Mouse (Mus musculus): Measurements from ENCODE around the gene Zan. TPM values are rescaled to one million over a fixed set of nuclear protein-coding genes. Genes with fewer than 3 reads are reported as not detected.
"Not testable (repeated sequence)": the region's sequence is repeated elsewhere in the genome, so short reads cannot be mapped to it uniquely, and the experiment has no call there.

Gene Zan
- total RNA-seq, 2 experiments from 2014 or later = 0.03 TPM; not detected in 1

DNA sequence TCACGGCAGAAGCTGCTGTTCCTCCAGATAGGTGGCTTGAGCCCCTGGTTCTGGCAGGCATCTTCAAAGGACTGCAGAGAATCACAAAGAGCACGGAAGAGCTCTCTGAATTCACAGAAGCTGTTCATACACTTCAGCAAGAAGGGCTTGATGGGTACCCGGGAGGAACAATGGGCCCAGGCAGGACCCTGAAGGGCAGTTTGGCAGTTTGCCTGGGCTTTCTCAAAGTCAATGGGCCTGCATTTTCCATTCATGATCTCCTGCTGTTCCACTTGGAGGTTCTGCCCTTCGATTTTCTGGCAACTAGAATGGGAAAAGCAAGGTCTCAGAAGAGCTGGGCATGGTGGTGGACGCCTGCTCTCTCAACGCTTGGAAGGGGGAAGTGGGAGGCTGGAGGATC is 43.0 kb downstream of the Zan start:
- TF ChIP-seq CTCF (IDR thresholded peaks at IDR 0.05) = no peak
- no peak overlapping the region for H3K27ac ChIP-seq
- no peak for DNase-seq
- intact Hi-C loops (cut with DNase I) = no loop called here
- H3K4me3 ChIP-seq = no peak overlapping the region

DNA sequence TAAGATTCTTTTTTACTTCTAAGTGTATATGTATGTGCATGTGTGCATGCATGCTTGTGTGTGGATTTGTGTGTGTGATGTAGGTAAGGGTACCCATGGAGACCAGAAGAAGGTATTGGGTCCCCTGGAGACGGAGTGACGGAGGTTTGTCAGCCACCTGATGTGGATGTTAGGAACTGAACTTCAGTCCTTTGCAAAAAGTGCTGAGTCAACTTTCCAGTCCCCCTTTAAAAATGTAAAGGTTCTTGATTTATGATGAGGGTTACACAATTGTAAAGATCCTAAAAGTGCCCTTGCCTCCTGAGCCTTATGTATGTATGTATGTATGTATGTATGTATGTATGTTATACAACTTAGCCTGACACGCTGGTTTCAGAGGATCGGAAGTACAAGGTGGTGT is 46.5 kb downstream of the Zan start:
- intact Hi-C loops (cut with DNase I); H3K27ac ChIP-seq; DNase-seq; H3K4me3 ChIP-seq: not testable (repeated sequence)

DNA sequence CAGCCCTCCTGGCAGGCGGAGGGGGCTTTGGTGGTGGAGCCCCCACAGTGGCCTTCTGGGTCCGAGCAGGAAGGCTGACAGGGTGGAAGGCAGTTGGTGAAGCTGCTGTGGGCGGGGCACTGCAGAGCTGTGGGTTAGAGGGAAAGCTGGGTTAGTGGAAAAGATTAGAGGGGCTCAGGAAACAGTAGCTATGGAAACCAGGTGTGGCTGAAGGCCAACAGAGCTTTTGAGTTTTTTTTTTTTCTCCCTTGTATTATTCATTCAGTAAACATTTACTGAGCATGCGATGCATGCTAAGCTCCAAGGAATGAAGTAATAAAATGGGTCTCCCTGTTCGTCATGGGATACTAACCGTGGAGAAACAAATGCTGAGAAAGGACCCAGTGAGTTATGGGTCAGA is 51.2 kb downstream of the Zan start:
- no peak for DNase-seq
- Histone ChIP-seq H3K4me3 (no peak overlapping the region), H3K27ac (no peak overlapping the region)
- no peak for TF ChIP-seq CTCF (IDR thresholded peaks at IDR 0.05)
- intact Hi-C loops (cut with DNase I) = no loop called here

DNA sequence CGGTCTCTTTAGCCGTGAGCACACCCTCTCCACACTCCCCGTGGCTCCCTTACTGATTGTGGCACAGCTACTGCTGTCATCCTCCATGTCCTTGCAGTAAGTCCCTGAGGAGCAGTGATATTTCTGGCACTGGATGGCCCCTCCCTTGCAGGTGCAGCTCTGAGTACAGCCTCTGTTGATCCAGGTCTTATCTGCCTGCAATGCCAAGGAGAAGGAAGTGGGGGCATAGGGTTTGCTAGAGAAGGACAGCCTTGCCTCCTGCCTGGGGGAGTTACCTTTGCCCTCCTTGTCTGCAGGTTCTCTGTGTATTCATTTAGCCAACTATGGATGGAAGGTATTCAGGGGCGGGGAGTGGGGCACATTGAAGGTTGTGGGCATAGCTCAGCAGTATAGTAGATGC is 57.0 kb downstream of the Zan start:
- DNase-seq = no peak
- Histone ChIP-seq H3K27ac (no peak overlapping the region), H3K4me3 (no peak overlapping the region)
- no peak for TF ChIP-seq CTCF (IDR thresholded peaks at IDR 0.05)
- intact Hi-C loops (cut with DNase I) = no loop called here

DNA sequence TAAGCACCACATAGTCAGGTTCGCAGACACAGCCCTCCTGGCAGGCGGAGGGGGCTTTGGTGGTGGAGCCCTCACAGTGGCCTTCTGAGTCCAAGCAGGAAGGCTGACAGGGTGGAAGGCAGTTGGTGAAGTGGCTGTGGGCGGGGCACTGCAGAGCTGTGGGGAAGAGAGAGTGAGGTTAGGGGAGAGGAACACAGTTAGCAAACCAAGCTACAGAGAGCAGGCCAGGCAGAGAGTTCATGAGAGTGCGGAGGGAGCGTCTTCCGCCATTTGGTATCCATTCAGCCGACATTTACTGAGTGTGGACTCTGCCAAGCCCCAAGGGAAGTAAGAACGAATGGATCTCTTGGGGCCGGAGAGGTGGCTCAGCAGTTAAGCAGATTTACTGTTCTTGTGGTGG is 57.8 kb downstream of the Zan start:
- DNase-seq = no peak
- no peak for TF ChIP-seq CTCF (IDR thresholded peaks at IDR 0.05)
- intact Hi-C loops (cut with DNase I) = no loop called here
- no peak overlapping the region for H3K27ac ChIP-seq
- H3K4me3 ChIP-seq = no peak overlapping the region

DNA sequence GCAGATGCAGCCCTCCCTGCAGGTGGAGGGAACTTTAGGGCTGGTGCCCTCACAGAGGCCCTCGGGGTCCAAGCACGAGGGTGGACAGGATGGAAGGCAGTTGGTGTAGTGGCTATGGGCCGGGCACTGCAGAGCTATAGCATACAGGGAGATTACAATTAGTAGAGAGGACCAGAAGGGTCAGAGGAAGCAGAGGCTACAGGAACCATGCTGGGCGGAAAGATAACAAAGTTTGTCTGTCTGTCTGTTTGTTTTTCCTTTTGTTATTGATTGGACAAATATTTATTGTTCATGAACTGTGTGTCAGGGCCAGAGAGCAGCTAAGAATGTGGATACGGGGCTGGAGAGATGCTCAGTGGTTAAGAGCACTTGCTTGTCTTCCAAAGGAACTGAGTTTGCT is 62.6 kb downstream of the Zan start:
- TF ChIP-seq CTCF (IDR thresholded peaks at IDR 0.05) = no peak
- H3K27ac ChIP-seq = no peak overlapping the region
- no peak for DNase-seq
- no peak overlapping the region for H3K4me3 ChIP-seq
- intact Hi-C loops (cut with DNase I) = no loop called here

DNA sequence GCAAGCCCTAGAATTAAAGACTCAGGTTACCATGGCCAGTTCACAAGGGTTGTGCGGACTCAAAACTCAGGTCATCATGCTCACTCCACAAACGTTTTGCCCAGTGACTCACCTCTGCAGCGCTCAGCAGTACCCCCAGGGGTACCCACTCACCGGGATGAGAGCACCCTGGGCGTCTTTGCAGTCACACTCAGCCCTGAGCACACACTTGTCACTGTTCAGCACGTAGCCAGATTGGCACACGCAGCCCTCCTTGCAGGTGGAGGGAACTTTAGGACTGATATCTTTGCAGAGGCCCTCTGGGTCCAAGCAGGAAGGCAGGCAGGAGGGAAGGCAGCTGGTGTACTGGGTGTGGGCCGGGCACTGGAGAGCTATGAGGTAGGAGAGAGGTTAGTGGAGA is 65.6 kb downstream of the Zan start:
- no peak for TF ChIP-seq CTCF (IDR thresholded peaks at IDR 0.05)
- Histone ChIP-seq H3K27ac (no peak overlapping the region), H3K4me3 (no peak overlapping the region)
- intact Hi-C loops (cut with DNase I) = no loop called here
- DNase-seq = no peak

DNA sequence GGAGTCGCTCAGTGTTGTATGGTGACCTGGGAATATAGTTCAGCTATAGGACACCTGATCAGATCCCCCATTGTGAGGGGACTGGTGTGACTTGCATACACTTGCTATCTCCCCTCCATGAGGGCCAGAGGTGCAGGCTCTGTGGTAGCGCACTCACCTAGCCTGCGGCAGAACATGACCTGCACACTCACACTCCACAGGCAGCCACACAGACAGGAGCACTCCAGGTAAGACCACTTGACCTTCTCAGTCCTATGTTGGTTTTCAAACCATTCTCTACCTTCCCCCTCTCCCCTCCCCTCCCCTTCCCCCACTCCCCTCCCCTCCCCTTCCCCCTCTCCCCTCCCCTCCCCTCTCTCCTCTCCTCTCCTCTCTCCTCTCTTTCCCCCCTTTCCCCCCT is 66.3 kb downstream of the Zan start:
- intact Hi-C loops (cut with DNase I) = no loop called here
- H3K27ac ChIP-seq = no peak overlapping the region
- no peak for TF ChIP-seq CTCF (IDR thresholded peaks at IDR 0.05)

DNA sequence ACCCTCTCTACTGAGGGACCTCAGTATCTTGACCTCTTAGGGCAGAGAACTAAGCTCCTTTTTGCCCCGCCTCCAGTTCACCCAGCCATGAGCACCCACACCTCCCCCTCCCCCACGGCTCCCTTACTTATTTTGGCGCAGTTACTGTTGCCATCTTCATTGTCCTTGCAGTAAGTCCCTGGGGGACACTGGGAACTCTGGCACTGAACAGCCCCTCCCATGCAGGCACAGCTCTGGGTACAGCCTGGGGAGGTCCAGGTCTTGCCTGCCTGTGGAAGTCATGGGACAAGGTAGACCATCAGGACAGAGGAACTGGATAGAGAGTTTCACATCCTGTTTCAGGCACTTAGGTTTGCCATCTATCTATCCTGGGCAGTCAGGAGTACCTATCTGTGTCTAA is 66.8 kb downstream of the Zan start:
- no peak for TF ChIP-seq CTCF (IDR thresholded peaks at IDR 0.05)
- DNase-seq = no peak
- no peak overlapping the region for H3K4me3 ChIP-seq
- no peak overlapping the region for H3K27ac ChIP-seq
- intact Hi-C loops (cut with DNase I) = no loop called here

More for the DNA sequence above, 66.3 kb downstream of the Zan start:
- no peak overlapping the region for H3K4me3 ChIP-seq
- DNase-seq = no peak

DNA sequence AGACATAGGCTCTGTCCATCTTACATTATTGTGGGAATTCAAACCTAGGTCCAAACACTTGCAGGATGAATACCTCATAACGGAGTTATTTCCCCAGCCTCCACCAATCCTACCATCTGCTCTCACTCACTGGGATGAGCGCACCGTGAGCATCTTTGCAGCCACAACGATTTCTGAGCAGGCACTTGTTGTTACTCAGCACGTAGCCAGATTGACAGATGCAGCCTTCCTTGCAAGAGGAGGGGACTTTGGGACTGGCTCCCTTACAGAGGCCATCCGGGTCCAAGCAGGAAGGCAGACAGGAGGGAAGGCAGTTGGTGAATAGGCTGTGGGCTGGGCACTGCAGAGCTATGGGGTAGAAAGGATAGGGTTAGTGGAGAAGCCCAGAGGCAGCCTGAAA is 67.4 kb downstream of the Zan start:
- no peak for DNase-seq
- H3K4me3 ChIP-seq = no peak overlapping the region
- TF ChIP-seq CTCF (IDR thresholded peaks at IDR 0.05) = no peak
- intact Hi-C loops (cut with DNase I) = no loop called here
- H3K27ac ChIP-seq = no peak overlapping the region

DNA sequence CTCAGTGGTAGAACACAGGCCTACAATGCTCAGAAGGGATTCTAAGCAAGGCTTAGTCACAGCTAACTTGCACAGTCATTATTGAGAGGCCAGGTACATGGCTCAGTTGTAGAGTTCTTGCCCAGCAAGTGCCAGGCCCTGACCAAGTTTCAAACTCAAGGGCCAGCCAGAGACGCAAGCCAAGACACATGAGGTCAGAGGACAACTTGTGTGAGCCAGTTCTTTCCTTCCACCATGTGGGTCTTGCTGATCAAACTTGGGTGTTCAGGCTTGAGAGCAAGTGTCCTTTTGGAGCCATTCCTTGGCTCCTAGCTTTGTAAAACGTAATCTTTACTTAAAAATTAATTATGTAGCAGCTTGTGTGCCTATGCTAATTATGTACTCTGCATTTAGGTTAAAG is 72.8 kb downstream of the Zan start:
- H3K27ac ChIP-seq = no peak overlapping the region
- intact Hi-C loops (cut with DNase I) = no loop called here
- H3K4me3 ChIP-seq = no peak overlapping the region
- no peak for DNase-seq
- no peak for TF ChIP-seq CTCF (IDR thresholded peaks at IDR 0.05)

DNA sequence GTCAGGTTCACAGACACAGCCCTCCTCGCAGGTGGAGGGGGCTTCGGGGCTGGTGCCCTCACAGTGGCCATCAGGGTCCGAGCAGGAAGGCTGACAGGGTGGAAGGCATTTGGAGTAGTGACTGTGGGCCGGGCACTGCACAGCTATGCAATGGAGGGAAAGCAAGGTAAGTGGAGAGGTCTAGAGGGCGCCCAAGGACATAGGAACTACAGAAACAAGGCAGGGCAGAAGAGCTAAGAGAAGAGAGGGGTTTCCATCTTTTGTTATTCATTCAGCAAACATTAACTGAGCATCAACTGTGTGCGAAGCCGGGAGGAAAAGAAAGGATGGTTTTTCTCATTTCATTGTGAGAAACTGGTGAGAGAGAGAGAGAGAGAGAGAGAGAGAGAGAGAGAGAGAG is 82.4 kb downstream of the Zan start:
- Histone ChIP-seq H3K27ac (no peak overlapping the region), H3K4me3 (no peak overlapping the region)
- intact Hi-C loops (cut with DNase I) = no loop called here
- no peak for TF ChIP-seq CTCF (IDR thresholded peaks at IDR 0.05)
- no peak for DNase-seq

DNA sequence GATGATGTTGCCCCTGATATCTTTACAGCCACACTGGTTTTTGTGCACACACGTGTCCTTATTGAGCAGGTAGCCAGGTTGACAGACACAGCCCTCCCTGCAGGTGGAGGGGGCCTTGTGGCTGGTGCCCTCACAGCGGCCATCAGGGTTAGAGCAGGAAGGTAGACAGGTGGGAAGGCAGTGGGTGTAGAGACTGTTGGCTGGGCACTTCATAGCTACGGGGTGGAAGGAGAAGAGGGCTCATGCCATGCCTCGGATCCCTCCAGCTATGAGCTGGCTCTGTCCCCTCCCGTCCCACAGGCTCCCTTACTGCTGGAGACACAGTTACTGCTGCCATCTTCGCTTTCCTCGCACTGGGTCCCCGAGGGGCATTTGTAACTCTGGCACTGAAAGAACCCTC is 85.2 kb downstream of the Zan start:
- no peak for TF ChIP-seq CTCF (IDR thresholded peaks at IDR 0.05)
- no peak overlapping the region for H3K4me3 ChIP-seq
- intact Hi-C loops (cut with DNase I) = no loop called here
- H3K27ac ChIP-seq = no peak overlapping the region
- no peak for DNase-seq

DNA sequence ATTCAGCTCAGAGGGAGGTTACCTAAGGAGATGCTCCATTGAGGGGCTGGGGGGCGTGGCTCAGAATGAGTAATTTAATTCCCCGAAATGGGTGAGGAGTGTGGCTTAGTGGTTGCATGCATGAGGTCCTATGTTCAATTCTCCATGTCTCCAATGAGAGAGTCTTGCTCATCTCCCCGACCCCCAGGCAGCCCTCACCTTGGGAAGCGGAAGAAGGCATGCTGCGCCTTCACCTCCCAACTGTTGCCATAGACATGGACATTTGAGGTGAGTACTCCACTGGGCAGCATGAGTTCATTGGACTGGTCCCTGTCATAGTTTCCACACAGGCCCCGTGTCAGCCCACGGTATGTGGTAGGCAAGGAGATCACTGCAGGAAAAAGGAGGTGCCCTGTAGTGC is 90.2 kb downstream of the Zan start:
- no peak overlapping the region for H3K4me3 ChIP-seq
- intact Hi-C loops (cut with DNase I) = no loop called here
- H3K27ac ChIP-seq = no peak overlapping the region
- DNase-seq = no peak
- no peak for TF ChIP-seq CTCF (IDR thresholded peaks at IDR 0.05)

DNA sequence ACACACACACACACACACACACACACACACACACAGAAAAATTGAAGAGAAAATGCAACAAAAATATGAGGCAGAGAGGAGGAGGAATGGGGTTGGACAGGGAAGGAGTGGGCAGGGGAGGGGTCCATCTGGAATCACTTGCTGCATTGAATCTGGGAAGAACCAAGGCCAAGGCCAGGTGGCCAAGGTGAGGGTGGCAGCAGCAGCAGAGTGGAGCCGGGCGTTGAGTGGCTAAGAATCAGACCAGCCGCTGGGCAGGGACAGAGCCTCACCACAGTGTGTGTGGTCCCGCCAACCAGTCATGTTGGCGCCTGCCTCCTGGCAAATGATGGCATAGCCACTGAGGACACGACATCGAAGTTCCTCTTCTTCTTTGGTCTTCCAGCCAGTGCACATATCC is 93.4 kb downstream of the Zan start:
- Histone ChIP-seq H3K27ac (no peak overlapping the region), H3K4me3 (no peak overlapping the region)
- no peak for TF ChIP-seq CTCF (IDR thresholded peaks at IDR 0.05)
- DNase-seq = no peak
- intact Hi-C loops (cut with DNase I) = loop anchor here (5.0 kb wide), 1 partner anchor 91 kb away; the partner anchor contains the start of gene Ufsp1
